Mouse (Mus musculus) G1E-ER4 (cell line): Measurements from ENCODE around the gene Lrch4. TPM values are rescaled to one million over a fixed set of nuclear protein-coding genes. Genes with fewer than 3 reads are reported as not detected.

Experiments
- GATA1 ChIP-seq: IDR thresholded peaks from one replicate; pipeline ENCODE4 v1.8.0; 2012; ENCODE audit warnings: low read length, inconsistent platforms
- polyA plus RNA-seq: library from polyadenylated mRNA; stranded (reverse); fragments of >175 nt; gene quantifications from 2 replicates; pipeline ENCODE4 v1.2.3, GENCODE M21; 2012

Lrch4 gene
- polyA plus RNA-seq, 1 experiment, result 198 TPM

DNA sequence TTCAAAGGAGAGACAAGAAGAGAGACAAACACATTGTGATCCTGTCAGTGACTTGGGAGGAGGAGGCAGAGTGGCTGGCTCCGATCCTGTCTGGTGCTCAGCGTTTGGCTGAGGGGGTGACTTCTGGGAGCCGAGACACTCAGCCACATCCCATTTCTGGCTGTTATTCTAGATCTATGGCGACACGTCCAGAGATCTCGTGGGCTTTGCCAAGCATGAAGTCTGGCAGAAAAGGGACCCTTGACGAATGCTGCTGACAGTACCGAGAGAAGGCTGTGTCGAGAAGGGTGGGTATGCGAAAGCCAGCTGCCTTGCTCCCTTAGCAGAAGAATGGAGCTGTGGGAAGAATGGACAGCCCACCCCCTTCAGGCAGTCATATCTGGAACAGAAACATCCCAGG lies 40.0 kb downstream of the Lrch4 start:
- no peak for TF ChIP-seq GATA1

- TF ChIP-seq GATA1, result no peak
Observed at GRCm38 (mm10) chr5:137670240-137670639, 41.3 kb downstream of the Lrch4 start.

- TF ChIP-seq GATA1, result no peak
Observed at GRCm38 (mm10) chr5:137671443-137672240, 42.7 kb downstream of the Lrch4 start.

DNA sequence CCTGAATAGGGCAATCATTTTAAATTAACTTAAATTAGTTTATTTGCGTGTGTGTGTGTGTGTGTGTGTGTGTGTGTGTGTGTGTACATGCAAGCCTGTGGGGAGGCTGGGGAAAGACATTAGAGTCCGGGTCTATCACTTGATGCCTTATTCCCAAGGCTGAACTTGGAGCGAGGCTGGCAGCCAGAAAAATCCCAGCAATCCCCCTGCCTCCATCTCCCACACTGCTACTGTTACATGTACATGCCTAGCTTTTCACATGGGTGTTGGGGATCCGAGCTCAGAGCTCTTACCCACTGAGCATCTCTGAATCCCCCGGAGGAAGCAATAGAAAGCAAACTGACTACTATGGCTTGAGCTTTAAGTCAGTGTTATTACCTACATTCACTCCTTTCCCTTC lies 43.4 kb downstream of the Lrch4 start:
- TF ChIP-seq GATA1, result no peak

GRCm38 (mm10) chr5:137673015-137673414 lies 44.1 kb downstream of the Lrch4 start:
- no peak for TF ChIP-seq GATA1

GRCm38 (mm10) chr5:137674786-137675185 lies 45.9 kb downstream of the Lrch4 start:
- TF ChIP-seq GATA1, result no peak

GRCm38 (mm10) chr5:137677859-137678258 lies 48.9 kb downstream of the Lrch4 start:
- no peak for TF ChIP-seq GATA1

- TF ChIP-seq GATA1, result no peak
Observed at GRCm38 (mm10) chr5:137678736-137679135, 49.8 kb downstream of the Lrch4 start.

- TF ChIP-seq GATA1, result no peak
Observed at GRCm38 (mm10) chr5:137679726-137680125, 50.8 kb downstream of the Lrch4 start.

DNA sequence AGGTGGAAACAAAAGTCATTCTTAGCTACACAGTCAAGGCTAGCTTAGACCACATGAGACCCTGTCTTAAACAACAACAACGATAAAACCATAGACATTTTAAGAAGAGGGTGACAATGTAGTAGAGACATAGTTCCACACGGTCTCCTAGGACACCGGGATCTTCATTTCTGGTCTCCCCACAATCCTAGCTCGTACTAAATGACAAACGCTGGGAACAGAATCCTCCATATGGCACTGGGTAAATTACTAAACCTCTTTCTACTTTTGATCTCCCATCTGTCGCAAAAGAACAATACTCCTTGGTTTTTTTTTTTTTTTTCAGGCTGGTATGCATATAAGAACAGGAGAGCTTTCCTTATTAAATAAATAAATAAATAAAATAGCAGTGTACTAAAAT lies 53.6 kb downstream of the Lrch4 start:
- no peak for TF ChIP-seq GATA1

DNA sequence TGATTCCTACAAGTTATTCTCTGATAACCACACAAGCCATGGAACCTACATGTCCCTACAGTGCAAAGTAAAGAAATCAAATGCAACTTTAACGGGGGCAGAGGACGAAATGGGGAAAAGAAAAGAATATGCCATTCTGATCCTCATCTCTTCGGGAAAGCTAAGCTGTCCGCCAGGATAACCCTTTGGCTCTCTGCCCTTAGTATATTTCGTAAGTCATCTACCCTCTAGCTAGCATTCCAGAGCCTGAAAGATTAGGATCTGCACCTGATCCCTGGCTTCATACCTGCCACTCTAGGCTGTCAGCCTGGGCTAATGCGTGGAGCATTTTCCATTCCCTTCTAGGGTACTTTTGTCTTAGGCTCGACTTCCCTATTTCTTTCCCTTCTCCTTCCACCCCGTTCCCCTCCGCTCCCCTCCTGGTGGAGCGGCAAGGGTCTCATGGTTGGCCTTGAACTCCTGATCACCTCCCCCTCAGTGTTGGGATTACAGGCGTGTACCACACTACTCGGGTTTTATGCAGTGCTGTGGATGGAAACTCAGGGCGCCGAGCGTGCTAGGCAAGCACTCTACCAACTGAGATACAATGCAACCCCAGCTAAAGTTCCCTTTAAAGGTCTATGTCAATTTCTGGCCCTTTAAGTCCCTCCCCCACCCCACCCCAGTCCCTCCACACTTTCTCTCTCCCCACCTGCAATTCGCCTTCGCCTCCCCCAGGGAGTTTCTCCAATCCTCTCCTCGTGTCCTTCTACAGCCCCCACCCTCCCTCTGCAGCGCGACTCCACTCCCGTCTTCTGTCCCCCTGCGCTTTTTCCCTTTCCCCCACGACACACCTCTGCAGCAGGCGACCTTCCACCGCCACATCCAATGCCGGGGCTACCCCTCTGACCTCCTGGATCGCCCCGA lies 54.7 kb downstream of the Lrch4 start:
- TF ChIP-seq GATA1, result no peak

DNA sequence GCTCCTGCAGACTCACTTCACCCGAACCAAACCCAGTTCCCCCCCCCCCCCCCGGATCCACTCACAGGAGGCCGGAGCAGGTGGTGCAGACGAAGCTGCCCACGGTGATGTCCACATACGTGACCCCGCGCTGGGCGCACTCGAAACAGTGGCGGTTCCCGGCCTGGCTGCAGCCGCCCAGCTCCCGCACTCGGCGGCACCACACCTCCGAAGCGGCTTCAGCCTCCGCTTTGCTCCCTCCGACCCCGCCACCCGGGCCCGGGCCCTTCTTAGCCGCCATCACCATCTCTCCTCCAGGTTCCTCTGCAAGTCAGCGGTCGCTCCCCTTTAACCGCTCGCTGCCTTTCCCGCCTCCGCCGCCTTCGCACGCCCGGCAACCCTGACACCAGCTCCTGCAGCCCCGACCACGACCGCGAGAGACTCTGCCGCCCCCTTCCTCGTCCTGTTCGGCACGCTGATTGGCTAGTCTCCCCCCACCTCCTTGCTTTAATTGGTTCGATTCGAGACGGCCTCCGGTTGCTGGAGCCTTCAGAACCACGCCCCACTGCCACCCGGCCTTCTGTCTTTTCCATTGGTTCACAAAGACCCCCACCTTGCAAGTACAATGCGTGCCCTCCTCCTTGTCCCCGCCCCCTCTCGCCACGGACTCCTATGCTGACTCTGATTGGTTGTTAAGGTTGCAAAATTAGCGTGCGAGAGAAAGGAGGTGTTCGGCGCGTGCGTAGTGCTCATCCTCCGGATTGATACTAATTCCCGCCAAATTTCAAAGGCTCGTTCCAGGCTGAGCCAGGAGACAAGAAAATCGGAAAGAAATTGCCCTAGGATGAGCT lies 55.6 kb downstream of the Lrch4 start, which contains the start of gene Agfg2:
TSS of gene Agfg2 (minus strand) at position 433 of the 830 bp plus-strand sequence.
- TF ChIP-seq GATA1, result no peak

- TF ChIP-seq GATA1, result no peak
Observed at GRCm38 (mm10) chr5:137685653-137686052, 56.7 kb downstream of the Lrch4 start.

GRCm38 (mm10) chr5:137686127-137686790 lies 57.3 kb downstream of the Lrch4 start:
- peak; percentile 62 for TF ChIP-seq GATA1

GRCm38 (mm10) chr5:137689974-137690373 lies 61.1 kb downstream of the Lrch4 start:
- no peak for TF ChIP-seq GATA1

- TF ChIP-seq GATA1, result no peak
Observed at GRCm38 (mm10) chr5:137690531-137690930, 61.6 kb downstream of the Lrch4 start.

Other genes with a start within 250 kb of the Lrch4 start
- gene Zan, start 152.1 kb upstream of the Lrch4 start, polyA plus RNA-seq, result not detected in 2 replicates
- gene Pop7, start 126.6 kb upstream of the Lrch4 start, polyA plus RNA-seq, result 63.3 and 81.3 TPM in 2 replicates
- gene Gigyf1, start 110.6 kb upstream of the Lrch4 start, polyA plus RNA-seq, result 40.9 and 54.1 TPM in 2 replicates
- not detected in 2 replicates for gene Epo, start 95.9 kb upstream of the Lrch4 start, polyA plus RNA-seq
- 425 and 439 TPM in 2 replicates for gene Gnb2, start 95.6 kb upstream of the Lrch4 start, polyA plus RNA-seq
- not detected in 2 replicates for gene Actl6b, start 75.6 kb upstream of the Lrch4 start, polyA plus RNA-seq
- gene Tfr2, start 59.3 kb upstream of the Lrch4 start, polyA plus RNA-seq, result 80.4 and 98.8 TPM in 2 replicates
- gene Mospd3, start 28.1 kb upstream of the Lrch4 start, polyA plus RNA-seq, result 308 and 395 TPM in 2 replicates
- gene Pcolce, start 15.3 kb upstream of the Lrch4 start, polyA plus RNA-seq, result 0.11 and 0.23 TPM in 2 replicates
- 0.05 TPM in 1 of 2 replicates, not detected in the other for gene Fbxo24, start 119 bp upstream of the Lrch4 start, polyA plus RNA-seq
- 8.9 and 10.7 TPM in 2 replicates for gene Gm20605, start 54 bp downstream of the Lrch4 start, polyA plus RNA-seq
- 28.9 and 39.0 TPM in 2 replicates for gene Sap25, start 12.2 kb downstream of the Lrch4 start, polyA plus RNA-seq
- gene Irs3, start 16.6 kb downstream of the Lrch4 start, polyA plus RNA-seq, result 0.04 TPM in 2 replicates
- gene Agfg2, start 55.6 kb downstream of the Lrch4 start, polyA plus RNA-seq, result 108 and 112 TPM in 2 replicates
- gene Nyap1, start 112.5 kb downstream of the Lrch4 start, polyA plus RNA-seq, result 0.76 and 1.4 TPM in 2 replicates
- gene Tsc22d4, start 116.6 kb downstream of the Lrch4 start, polyA plus RNA-seq, result 440 and 451 TPM in 2 replicates
- 111 and 138 TPM in 2 replicates for gene Ppp1r35, start 149.7 kb downstream of the Lrch4 start, polyA plus RNA-seq
- 154 and 190 TPM in 2 replicates for gene Mepce, start 158.5 kb downstream of the Lrch4 start, polyA plus RNA-seq
- gene Zcwpw1, start 158.7 kb downstream of the Lrch4 start, polyA plus RNA-seq, result 0.21 and 0.46 TPM in 2 replicates
- not detected in 2 replicates for gene Pilra, start 207.2 kb downstream of the Lrch4 start, polyA plus RNA-seq
- not detected in 2 replicates for gene Pilrb1, start 229.0 kb downstream of the Lrch4 start, polyA plus RNA-seq
- gene Pilrb2, start 242.7 kb downstream of the Lrch4 start, polyA plus RNA-seq, result 0.26 TPM in 1 of 2 replicates, not detected in the other